In genomic region chr2:169948139-169948538, GRCm38 (mm10) we compare ENCODE assay signal across 35 mouse cellular contexts.
"Had no signal": no experiment of that assay in that cellular context is flagged by ENCODE, and none has a peak within 500 bp of the region (broad histone marks: within the 10 kb centered on the region; RNA-seq: fewer than 3 reads in every experiment).

No protein-coding gene starts in this region.

- DNase-seq: heart, postnatal 10 days; heart, postnatal 14 days; heart, postnatal 36 days; heart, postnatal 4 days; kidney, adult 11 months; kidney, adult 18-20 months; kidney, adult 2 months; kidney, adult 8-10 months; kidney, adult 9 months; kidney, postnatal 10 days; kidney, postnatal 14 days; kidney, postnatal 25 days; kidney, postnatal 36 days; kidney, postnatal 4 days; layer of hippocampus, adult 9-11 months; layer of hippocampus, postnatal 36 days had no signal

- H3K4me1 ChIP-seq: heart, embryonic 10.5 days; heart, embryonic 12.5 days; heart, embryonic 13.5 days; heart, embryonic 15.5 days; hindbrain, embryonic 12.5 days; hindbrain, embryonic 15.5 days had no signal

- H3K4me3 ChIP-seq: heart, embryonic 10.5 days; heart, embryonic 12.5 days; heart, embryonic 13.5 days; heart, embryonic 15.5 days; hindbrain, embryonic 10.5 days; hindbrain, embryonic 12.5 days; hindbrain, embryonic 13.5 days; hindbrain, embryonic 15.5 days; intestine, embryonic 15.5 days; kidney, embryonic 15.5 days; layer of hippocampus, adult 2 months had no signal

- H3K9me3 ChIP-seq: heart, embryonic 10.5 days; heart, embryonic 13.5 days; heart, embryonic 15.5 days; hindbrain, embryonic 10.5 days; hindbrain, embryonic 12.5 days; hindbrain, embryonic 13.5 days; hindbrain, embryonic 15.5 days; intestine, embryonic 15.5 days; kidney, embryonic 15.5 days had no signal

- ATAC-seq: hindbrain, embryonic 16.5 days; hindbrain, postnatal 0 days; inflammation-experienced regulatory T-cells, adult 6 months; intestine, embryonic 15.5 days; intestine, embryonic 16.5 days; intestine, postnatal 0 days had no signal

- H3K9ac ChIP-seq: heart, embryonic 12.5 days; heart, embryonic 13.5 days; heart, embryonic 15.5 days; hindbrain, embryonic 12.5 days; hindbrain, embryonic 13.5 days; hindbrain, embryonic 14.5 days; hindbrain, embryonic 15.5 days; intestine, embryonic 15.5 days; kidney, embryonic 15.5 days had no signal

- H3K36me3 ChIP-seq: heart, embryonic 10.5 days; heart, embryonic 12.5 days; heart, embryonic 13.5 days; heart, embryonic 15.5 days; hindbrain, embryonic 10.5 days; hindbrain, embryonic 12.5 days; hindbrain, embryonic 13.5 days; hindbrain, embryonic 15.5 days; intestine, embryonic 15.5 days; kidney, embryonic 15.5 days had no signal

- H3K27me3 ChIP-seq: heart, embryonic 12.5 days; heart, embryonic 13.5 days; heart, embryonic 15.5 days; hindbrain, embryonic 12.5 days; hindbrain, embryonic 13.5 days; hindbrain, embryonic 15.5 days; intestine, embryonic 15.5 days; kidney, embryonic 15.5 days had no signal

- H3K4me2 ChIP-seq: heart, embryonic 11.5 days; heart, embryonic 12.5 days; heart, embryonic 13.5 days; heart, embryonic 15.5 days; hindbrain, embryonic 12.5 days; hindbrain, embryonic 13.5 days; hindbrain, embryonic 14.5 days; hindbrain, embryonic 15.5 days; intestine, embryonic 15.5 days; kidney, embryonic 15.5 days had no signal

- H3K27ac ChIP-seq: heart, embryonic 10.5 days; heart, embryonic 13.5 days; heart, embryonic 15.5 days; hindbrain, embryonic 10.5 days; hindbrain, embryonic 12.5 days; hindbrain, embryonic 13.5 days; hindbrain, embryonic 14.5 days; hindbrain, embryonic 15.5 days; hindbrain, postnatal 0 days; intestine, embryonic 15.5 days; kidney, embryonic 15.5 days; kidney, postnatal 0 days; layer of hippocampus, adult 2 months had no signal
